Comparison of ENCODE assay signal across 30 mouse cellular contexts in genomic region chr3:53227866-53228265, GRCm38 (mm10).
"Had no signal": no experiment of that assay in that cellular context is flagged by ENCODE, and none has a peak within 500 bp of the region (broad histone marks: within the 10 kb centered on the region; RNA-seq: fewer than 3 reads in every experiment).

No protein-coding gene starts in this region.

- H3K4me2 ChIP-seq: heart, embryonic 12.5 days; heart, embryonic 13.5 days; heart, embryonic 15.5 days; hindbrain, embryonic 12.5 days; hindbrain, embryonic 13.5 days; hindbrain, embryonic 14.5 days; hindbrain, embryonic 15.5 days; intestine, embryonic 15.5 days; kidney, embryonic 15.5 days had no signal

- H3K36me3 ChIP-seq: heart, embryonic 15.5 days; hindbrain, embryonic 10.5 days; hindbrain, embryonic 12.5 days; hindbrain, embryonic 13.5 days; hindbrain, embryonic 15.5 days; intestine, embryonic 15.5 days; kidney, embryonic 15.5 days had no signal

- H3K27ac ChIP-seq: hindbrain, embryonic 10.5 days; hindbrain, embryonic 12.5 days; hindbrain, embryonic 13.5 days; hindbrain, embryonic 14.5 days; hindbrain, embryonic 15.5 days; hindbrain, postnatal 0 days; intestine, embryonic 15.5 days; kidney, embryonic 15.5 days; kidney, postnatal 0 days; layer of hippocampus, adult 2 months; left cerebral cortex, adult 2 months had no signal

- H3K4me3 ChIP-seq: heart, embryonic 12.5 days; heart, embryonic 13.5 days; heart, embryonic 15.5 days; hindbrain, embryonic 10.5 days; hindbrain, embryonic 12.5 days; hindbrain, embryonic 13.5 days; hindbrain, embryonic 15.5 days; intestine, embryonic 15.5 days; kidney, embryonic 15.5 days; layer of hippocampus, adult 2 months; left cerebral cortex, adult 2 months had no signal

- H3K27me3 ChIP-seq: heart, embryonic 12.5 days; heart, embryonic 13.5 days; heart, embryonic 15.5 days; hindbrain, embryonic 12.5 days; hindbrain, embryonic 13.5 days; hindbrain, embryonic 15.5 days; intestine, embryonic 15.5 days; kidney, embryonic 15.5 days had no signal

- DNase-seq: heart, postnatal 10 days; heart, postnatal 14 days; heart, postnatal 36 days; heart, postnatal 4 days; kidney, adult 11 months; kidney, adult 18-20 months; kidney, adult 2 months; kidney, adult 8-10 months; kidney, adult 9 months; kidney, postnatal 10 days; kidney, postnatal 14 days; kidney, postnatal 25 days; kidney, postnatal 36 days; kidney, postnatal 4 days; layer of hippocampus, adult 9-11 months; layer of hippocampus, postnatal 36 days had no signal

- H3K9ac ChIP-seq: heart, embryonic 12.5 days; heart, embryonic 13.5 days; heart, embryonic 15.5 days; hindbrain, embryonic 12.5 days; hindbrain, embryonic 13.5 days; hindbrain, embryonic 14.5 days; hindbrain, embryonic 15.5 days; intestine, embryonic 15.5 days; kidney, embryonic 15.5 days had no signal
